Mouse (Mus musculus): ENCODE data around the gene Esrp2. TPM values are rescaled to one million over a fixed set of nuclear protein-coding genes. Genes with fewer than 3 reads are reported as not detected.
A peak's percentile ranks its signal among the peaks of the same experiment; 100 is the strongest.

Esrp2 gene
- polyA plus RNA-seq, 1 experiment from 2014 or later, result 44.1 TPM

GRCm38 (mm10) chr8:106165460-106165859, 28.7 kb upstream of the Esrp2 start:
- Histone ChIP-seq H3K27ac (no peak overlapping the region), H3K27me3 (no peaks in the 10 kb centered on the region), H3K4me2 (no peak overlapping the region), H3K9me3 (no peaks in the 10 kb centered on the region), H3K4me1 (peaks cover 9% of the 10 kb centered on the region), H3K9ac (no peak overlapping the region), H3K4me3 (no peak overlapping the region), H3K36me3 (peaks cover 33% of the 10 kb centered on the region; the same call in 1 of the 2 replicates)
- no peak for ATAC-seq (ENCODE audit: borderline replicate concordance, extremely low read depth, low FRiP score, low TSS enrichment)
- WGBS, result 37% methylated on average over 4 of the region's 4 CpGs

- 84% methylated on average over 9 of the region's 9 CpGs for WGBS
- H3K36me3 ChIP-seq, result peaks cover 41% of the 10 kb centered on the region; the same call in 1 of the 2 replicates
- no peak for ATAC-seq (ENCODE audit: borderline replicate concordance, extremely low read depth, low FRiP score, low TSS enrichment)
These were observed 26.5 kb upstream of the Esrp2 start for GRCm38 (mm10) chr8:106163251-106163650.

GRCm38 (mm10) chr8:106159876-106160275, 23.1 kb upstream of the Esrp2 start:
- WGBS, result 91% methylated on average over 6 of the region's 6 CpGs
- no peak overlapping the region for H3K4me2 ChIP-seq
- no peak overlapping the region for H3K27ac ChIP-seq
- H3K9me3 ChIP-seq, result no peaks in the 10 kb centered on the region
- H3K36me3 ChIP-seq, result peaks cover 44% of the 10 kb centered on the region; the same call in 1 of the 2 replicates
- ATAC-seq (ENCODE audit: borderline replicate concordance, extremely low read depth, low FRiP score, low TSS enrichment), result no peak
- H3K4me3 ChIP-seq, result no peak overlapping the region
- no peaks in the 10 kb centered on the region for H3K4me1 ChIP-seq
- H3K9ac ChIP-seq, result no peak overlapping the region
- no peaks in the 10 kb centered on the region for H3K27me3 ChIP-seq

More at GRCm38 (mm10) chr8:106163251-106163650, 26.5 kb upstream of the Esrp2 start:
- Histone ChIP-seq H3K27me3 (no peaks in the 10 kb centered on the region), H3K9me3 (no peaks in the 10 kb centered on the region), H3K4me2 (no peak overlapping the region), H3K9ac (no peak overlapping the region), H3K27ac (no peak overlapping the region), H3K4me3 (no peak overlapping the region), H3K4me1 (no peaks in the 10 kb centered on the region)

- 88% methylated on average over 10 of the region's 10 CpGs for WGBS
- H3K36me3 ChIP-seq, result peaks cover 32% of the 10 kb centered on the region; the same call in 1 of the 2 replicates
These were observed 21.6 kb upstream of the Esrp2 start for GRCm38 (mm10) chr8:106158381-106158780.

GRCm38 (mm10) chr8:106157419-106157818, 20.6 kb upstream of the Esrp2 start:
- H3K9ac ChIP-seq, result no peak overlapping the region
- ATAC-seq (ENCODE audit: borderline replicate concordance, extremely low read depth, low FRiP score, low TSS enrichment), result no peak
- WGBS, result 89% methylated on average over 1 of the region's 1 CpGs
- no peak overlapping the region for H3K4me2 ChIP-seq
- H3K36me3 ChIP-seq, result peaks cover 23% of the 10 kb centered on the region; the same call in 1 of the 2 replicates
- H3K4me1 ChIP-seq, result no peaks in the 10 kb centered on the region
- H3K27ac ChIP-seq, result no peak overlapping the region
- no peaks in the 10 kb centered on the region for H3K9me3 ChIP-seq
- H3K27me3 ChIP-seq, result no peaks in the 10 kb centered on the region
- H3K4me3 ChIP-seq, result no peak overlapping the region

More at GRCm38 (mm10) chr8:106158381-106158780, 21.6 kb upstream of the Esrp2 start:
- ATAC-seq (ENCODE audit: borderline replicate concordance, extremely low read depth, low FRiP score, low TSS enrichment), result no peak
- no peaks in the 10 kb centered on the region for H3K4me1 ChIP-seq
- no peak overlapping the region for H3K4me3 ChIP-seq
- no peaks in the 10 kb centered on the region for H3K27me3 ChIP-seq
- no peak overlapping the region for H3K27ac ChIP-seq
- no peak overlapping the region for H3K9ac ChIP-seq
- no peaks in the 10 kb centered on the region for H3K9me3 ChIP-seq
- H3K4me2 ChIP-seq, result no peak overlapping the region

GRCm38 (mm10) chr8:106152876-106153275, 16.1 kb upstream of the Esrp2 start:
- H3K27me3 ChIP-seq, result no peaks in the 10 kb centered on the region
- H3K4me2 ChIP-seq, result no peak overlapping the region
- 0 out of 2 replicates have a peak, but pooled peaks cover 3% of the 10 kb centered on the region for H3K36me3 ChIP-seq
- no peak overlapping the region for H3K4me3 ChIP-seq
- WGBS, result 66% methylated on average over 4 of the region's 4 CpGs
- ATAC-seq (ENCODE audit: borderline replicate concordance, extremely low read depth, low FRiP score, low TSS enrichment), result no peak
- no peak overlapping the region for H3K9ac ChIP-seq
- no peaks in the 10 kb centered on the region for H3K9me3 ChIP-seq
- no peak overlapping the region for H3K27ac ChIP-seq
- H3K4me1 ChIP-seq, result peaks cover 13% of the 10 kb centered on the region

- 63% methylated on average over 9 of the region's 9 CpGs for WGBS
- no peak overlapping the region; the same call in 1 of the 2 replicates for H3K27ac ChIP-seq
- H3K4me1 ChIP-seq, result peaks cover 13% of the 10 kb centered on the region
- H3K36me3 ChIP-seq, result 0 out of 2 replicates have a peak, but pooled peaks cover 2% of the 10 kb centered on the region
- ATAC-seq (ENCODE audit: borderline replicate concordance, extremely low read depth, low FRiP score, low TSS enrichment), result no peak
- H3K4me2 ChIP-seq, result peak overlapping the region; percentile 78
- peak overlapping the region; percentile 79 for H3K9ac ChIP-seq
- H3K4me3 ChIP-seq, result peak overlapping the region; percentile 77
- no peaks in the 10 kb centered on the region for H3K27me3 ChIP-seq
- no peaks in the 10 kb centered on the region for H3K9me3 ChIP-seq
These were observed 14.3 kb upstream of the Esrp2 start for GRCm38 (mm10) chr8:106151041-106151440.

GRCm38 (mm10) chr8:106150653-106151000, 13.9 kb upstream of the Esrp2 start:
- Histone ChIP-seq H3K4me2 (peak overlapping the region; percentile 78), H3K9me3 (no peaks in the 10 kb centered on the region), H3K27me3 (no peaks in the 10 kb centered on the region), H3K4me3 (peak overlapping the region; percentile 77), H3K4me1 (peaks cover 13% of the 10 kb centered on the region), H3K9ac (peak overlapping the region; percentile 79), H3K36me3 (no peaks in the 10 kb centered on the region), H3K27ac (peak overlapping the region; percentile 52; the same call in 1 of the 2 replicates)
- 13% methylated on average over 8 of the region's 8 CpGs for WGBS
- 0 out of 2 replicates have a peak, but pooled peaks have one; percentile 2 for ATAC-seq (ENCODE audit: borderline replicate concordance, extremely low read depth, low FRiP score, low TSS enrichment)

GRCm38 (mm10) chr8:106149801-106150652, 13.3 kb upstream of the Esrp2 start, which contains the start of gene Pla2g15:
TSS of gene Pla2g15 (plus strand) at chr8:106150399.
- H3K27ac ChIP-seq, result peak within 1 kb of the TSS; percentile 52
- ATAC-seq (ENCODE audit: borderline replicate concordance, extremely low read depth, low FRiP score, low TSS enrichment), result peak; percentile 97

GRCm38 (mm10) chr8:106149025-106149424, 12.3 kb upstream of the Esrp2 start:
- Histone ChIP-seq H3K4me3 (no peak overlapping the region), H3K4me2 (no peak overlapping the region), H3K36me3 (no peaks in the 10 kb centered on the region), H3K27ac (no peak overlapping the region), H3K27me3 (no peaks in the 10 kb centered on the region), H3K9me3 (no peaks in the 10 kb centered on the region), H3K9ac (no peak overlapping the region), H3K4me1 (peaks cover 13% of the 10 kb centered on the region)
- no peak for ATAC-seq (ENCODE audit: borderline replicate concordance, extremely low read depth, low FRiP score, low TSS enrichment)
- 86% methylated on average over 6 of the region's 6 CpGs for WGBS

More at GRCm38 (mm10) chr8:106149801-106150652, 13.3 kb upstream of the Esrp2 start, which contains the start of gene Pla2g15:
- H3K36me3 ChIP-seq, result no peaks in the 10 kb centered on the region
- no peaks in the 10 kb centered on the region for H3K27me3 ChIP-seq
- under 1% methylated on average over 38 of the region's 38 CpGs for WGBS
- H3K9ac ChIP-seq, result peak within 1 kb of the TSS; percentile 79
- peaks cover 13% of the 10 kb centered on the region for H3K4me1 ChIP-seq
- H3K4me3 ChIP-seq, result peak within 1 kb of the TSS; percentile 77
- peak within 1 kb of the TSS; percentile 78 for H3K4me2 ChIP-seq
- no peaks in the 10 kb centered on the region for H3K9me3 ChIP-seq

- Histone ChIP-seq H3K27me3 (no peaks in the 10 kb centered on the region), H3K9me3 (no peaks in the 10 kb centered on the region), H3K9ac (no peak overlapping the region), H3K36me3 (no peaks in the 10 kb centered on the region), H3K4me3 (no peak overlapping the region), H3K27ac (no peak overlapping the region), H3K4me2 (no peak overlapping the region), H3K4me1 (peaks cover 13% of the 10 kb centered on the region)
- 71% methylated on average over 6 of the region's 6 CpGs for WGBS
- no peak for ATAC-seq (ENCODE audit: borderline replicate concordance, extremely low read depth, low FRiP score, low TSS enrichment)
These were observed 11.2 kb upstream of the Esrp2 start for GRCm38 (mm10) chr8:106147868-106148565.
